Mouse (Mus musculus): ENCODE measurements at regions not wholly inside any gene's neighbourhood (a gene's known extent, or its start where the extent isn't known, plus 50 kb on each side); places are given as distances from the start of the nearest gene placed in this dataset.

- DNase-seq: no peak
These were observed 191.5 kb upstream of the 4931429L15Rik start for GRCm38 (mm10) chr9:46511307-46511706.

GRCm38 (mm10) chr9:46509896-46510295, 190.1 kb upstream of the 4931429L15Rik start:
- no peak for DNase-seq

GRCm38 (mm10) chr9:46509458-46509857, 189.7 kb upstream of the 4931429L15Rik start:
- no peak for DNase-seq

- no peak for DNase-seq
These were observed 187.2 kb upstream of the 4931429L15Rik start for GRCm38 (mm10) chr9:46507036-46507435.

GRCm38 (mm10) chr9:46504536-46504935, 184.8 kb upstream of the 4931429L15Rik start:
- no peak for DNase-seq

GRCm38 (mm10) chr9:46504133-46504416, 184.3 kb upstream of the 4931429L15Rik start:
- no peak for DNase-seq

- no peak for DNase-seq
These were observed 183.7 kb upstream of the 4931429L15Rik start for GRCm38 (mm10) chr9:46503321-46504132.

- no peak for DNase-seq
These were observed 179.6 kb upstream of the 4931429L15Rik start for GRCm38 (mm10) chr9:46499426-46499825.

- no peak for DNase-seq
These were observed 179.1 kb upstream of the 4931429L15Rik start for GRCm38 (mm10) chr9:46498861-46499260.

- DNase-seq: peak; percentile 34
These were observed 175.5 kb upstream of the 4931429L15Rik start for GRCm38 (mm10) chr9:46495276-46495675.

GRCm38 (mm10) chr9:46482859-46483443, 163.2 kb upstream of the 4931429L15Rik start:
- no peak for DNase-seq

GRCm38 (mm10) chr9:46482034-46482858, 162.5 kb upstream of the 4931429L15Rik start:
- no peak for DNase-seq

GRCm38 (mm10) chr9:46481491-46481890, 161.7 kb upstream of the 4931429L15Rik start:
- DNase-seq: no peak

GRCm38 (mm10) chr9:46480080-46480690, 160.4 kb upstream of the 4931429L15Rik start:
- DNase-seq: peak; percentile 63

GRCm38 (mm10) chr9:46478611-46479010, 158.8 kb upstream of the 4931429L15Rik start:
- no peak for DNase-seq

- no peak for DNase-seq
These were observed 156.7 kb upstream of the 4931429L15Rik start for GRCm38 (mm10) chr9:46476516-46476915.

- no peak for DNase-seq
These were observed 153.9 kb upstream of the 4931429L15Rik start for GRCm38 (mm10) chr9:46473681-46474080.

GRCm38 (mm10) chr9:46469521-46469920, 149.7 kb upstream of the 4931429L15Rik start:
- peak; percentile 79 for DNase-seq

- no peak for DNase-seq
These were observed 148.5 kb upstream of the 4931429L15Rik start for GRCm38 (mm10) chr9:46468306-46468705.

- no peak for DNase-seq
These were observed 147.9 kb upstream of the 4931429L15Rik start for GRCm38 (mm10) chr9:46467671-46468070.

GRCm38 (mm10) chr9:46462681-46463080, 142.9 kb upstream of the 4931429L15Rik start:
- DNase-seq: no peak

- no peak for DNase-seq
These were observed 138.2 kb upstream of the 4931429L15Rik start for GRCm38 (mm10) chr9:46457945-46458344.
